Mouse (Mus musculus): ENCODE data around the gene Map3k14. TPM values are rescaled to one million over a fixed set of nuclear protein-coding genes. Genes with fewer than 3 reads are reported as not detected.

Gene Map3k14
- polyA plus RNA-seq, 1 experiment from 2014 or later = 3.8 TPM

DNA sequence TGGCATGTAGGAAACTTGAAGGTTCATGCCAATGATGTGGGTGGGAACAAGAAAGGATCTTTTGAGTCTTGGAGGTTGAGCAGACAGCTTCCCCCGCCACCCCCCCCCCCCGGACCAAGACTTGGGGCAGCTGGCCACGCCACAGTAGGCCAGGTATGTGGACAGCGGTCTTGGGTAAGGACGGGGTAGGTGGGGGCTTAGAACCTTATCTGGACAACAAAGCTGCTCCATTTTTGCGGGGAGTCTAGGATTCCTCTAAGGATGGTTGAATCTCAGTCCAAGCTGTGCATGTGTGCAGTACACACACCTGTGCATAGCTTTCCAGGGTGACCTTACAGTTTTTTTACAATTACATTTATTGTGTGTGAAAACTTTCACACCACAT is 48.8 kb downstream of the Map3k14 start:
- no peaks in the 10 kb centered on the region for H3K27me3 ChIP-seq (ENCODE audit: control insufficient read depth, insufficient read depth, low read length)
- peak overlapping the region; percentile 92 for H3K4me2 ChIP-seq (ENCODE audit: low read depth, low read length, severe bottlenecking)
- WGBS = 11% methylated on average over 6 of the region's 6 CpGs
- H3K4me1 ChIP-seq (replicated peaks; ENCODE audit: control insufficient read depth, insufficient read depth, low read length) = 0 out of 2 replicates have a peak, but pooled peaks cover 2% of the 10 kb centered on the region
- no peaks in the 10 kb centered on the region for H3K9me3 ChIP-seq (ENCODE audit: control insufficient read depth, low read length)
- peak overlapping the region; percentile 58 for H3K9ac ChIP-seq (ENCODE audit: low read length)
- peaks cover 6% of the 10 kb centered on the region for H3K36me3 ChIP-seq (ENCODE audit: control insufficient read depth, insufficient read depth, low read length)
- no peak for DNase-seq (ENCODE audit: low spot score)
- peak; percentile 55; the same call in 1 of the 2 replicates for ATAC-seq (replicated peaks; ENCODE audit: low FRiP score)
- H3K27ac ChIP-seq (ENCODE audit: low read depth, low read length) = no peak overlapping the region
- H3K4me3 ChIP-seq (ENCODE audit: low read depth, low read length) = peak overlapping the region; percentile 28

DNA sequence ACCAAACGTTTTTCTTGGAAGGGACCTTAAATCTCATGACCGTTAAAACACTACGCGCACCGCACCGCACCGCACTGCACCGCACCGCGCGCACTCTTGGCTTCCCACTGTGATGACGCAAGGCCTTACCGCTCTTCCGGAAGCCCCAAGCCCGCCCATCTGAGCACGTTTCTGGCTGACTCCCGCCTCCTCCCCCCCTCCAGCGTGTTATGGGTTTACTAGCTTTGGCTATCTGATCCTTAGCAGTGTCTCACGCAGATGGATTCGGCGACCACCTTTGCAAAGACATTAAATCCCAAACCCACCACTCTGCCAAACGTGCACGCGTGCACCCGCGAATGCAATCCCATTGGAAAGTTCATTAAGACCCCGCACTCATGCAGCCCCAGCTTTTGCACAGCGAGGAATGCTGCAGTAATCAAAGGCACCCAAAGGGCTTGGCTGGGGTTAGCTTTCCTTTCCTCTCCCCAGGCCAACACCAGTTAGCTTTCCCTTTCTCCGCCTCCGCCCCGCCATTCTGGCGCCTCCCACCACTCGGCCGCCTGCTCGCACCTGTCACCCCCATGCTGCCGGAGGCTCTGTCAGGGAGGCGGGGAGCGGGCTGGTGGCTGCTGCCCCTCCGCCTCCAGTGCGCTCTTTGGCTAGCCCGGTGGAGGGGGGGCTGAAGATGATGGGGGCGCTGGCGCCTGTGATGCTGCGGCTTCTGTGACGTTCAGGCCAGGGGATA is 49.3 kb downstream of the Map3k14 start, which contains the start of gene Spata32:
Gene Spata32, minus strand, starts transcription at position 643 of the 727 bp plus-strand sequence.
- ATAC-seq (replicated peaks; ENCODE audit: low FRiP score) (peak; percentile 79), DNase-seq (ENCODE audit: low spot score) (peak; percentile 80)
- Histone ChIP-seq H3K9ac (ENCODE audit: low read length) (peak within 1 kb of the TSS; percentile 58), H3K36me3 (ENCODE audit: control insufficient read depth, insufficient read depth, low read length) (peaks cover 6% of the 10 kb centered on the region; the same call in 1 of the 2 replicates), H3K27ac (ENCODE audit: low read depth, low read length) (no peak within 1 kb of the TSS), H3K9me3 (ENCODE audit: control insufficient read depth, low read length) (no peaks in the 10 kb centered on the region), H3K4me1 (replicated peaks; ENCODE audit: control insufficient read depth, insufficient read depth, low read length) (0 out of 2 replicates have a peak, but pooled peaks cover 2% of the 10 kb centered on the region), H3K4me3 (ENCODE audit: low read depth, low read length) (peak within 1 kb of the TSS; percentile 28), H3K4me2 (ENCODE audit: low read depth, low read length, severe bottlenecking) (peak within 1 kb of the TSS; percentile 92), H3K27me3 (ENCODE audit: control insufficient read depth, insufficient read depth, low read length) (no peaks in the 10 kb centered on the region)
- WGBS = under 1% methylated on average over 45 of the region's 45 CpGs

DNA sequence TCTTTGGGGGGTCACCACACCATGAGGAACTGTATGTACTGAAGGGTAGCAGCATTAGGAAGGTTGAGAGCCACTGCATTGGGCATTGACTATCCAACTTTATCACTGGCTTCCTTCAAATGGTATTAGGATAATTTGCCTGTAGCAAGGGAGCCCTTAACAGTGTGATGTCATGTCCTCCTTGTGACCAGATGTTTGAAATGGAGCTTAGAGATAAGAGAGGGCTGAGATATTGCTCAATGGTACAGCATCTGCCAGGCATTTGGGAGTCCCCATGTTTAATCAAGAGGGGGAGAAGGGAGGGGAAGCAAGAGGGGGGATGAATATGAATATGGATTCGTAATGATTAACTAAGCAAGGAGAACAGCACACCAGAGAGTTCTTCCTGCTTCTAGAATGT is 51.9 kb downstream of the Map3k14 start:
- Histone ChIP-seq H3K9me3 (ENCODE audit: control insufficient read depth, low read length) (no peaks in the 10 kb centered on the region), H3K27me3 (ENCODE audit: control insufficient read depth, insufficient read depth, low read length) (no peaks in the 10 kb centered on the region), H3K27ac (ENCODE audit: low read depth, low read length) (no peak overlapping the region), H3K4me1 (replicated peaks; ENCODE audit: control insufficient read depth, insufficient read depth, low read length) (0 out of 2 replicates have a peak, but pooled peaks cover 2% of the 10 kb centered on the region), H3K4me3 (ENCODE audit: low read depth, low read length) (no peak overlapping the region), H3K9ac (ENCODE audit: low read length) (no peak overlapping the region), H3K4me2 (ENCODE audit: low read depth, low read length, severe bottlenecking) (no peak overlapping the region), H3K36me3 (ENCODE audit: control insufficient read depth, insufficient read depth, low read length) (no peaks in the 10 kb centered on the region)
- no peak for ATAC-seq (replicated peaks; ENCODE audit: low FRiP score)
- no peak for DNase-seq (ENCODE audit: low spot score)
- WGBS = 82% methylated on average over 1 of the region's 1 CpGs

DNA sequence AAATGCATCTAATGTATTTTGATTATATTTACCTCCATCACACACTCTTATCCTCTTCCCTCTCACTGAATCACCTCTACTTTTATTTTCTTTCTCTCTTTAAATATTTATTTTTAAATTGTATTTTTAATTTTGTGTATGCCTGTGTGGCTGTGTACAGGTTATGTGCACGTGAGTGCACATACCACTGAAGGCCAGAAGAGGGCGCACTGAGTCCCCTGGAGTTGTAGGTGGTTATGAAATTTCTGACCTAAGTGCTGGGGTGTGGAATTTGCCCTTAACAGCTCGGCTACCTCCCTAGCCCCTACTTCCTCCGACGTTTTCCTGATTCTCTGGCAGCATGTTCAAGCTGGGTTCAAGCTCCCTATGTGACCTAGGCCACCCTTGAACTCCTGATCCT is 53.6 kb downstream of the Map3k14 start:
- Histone ChIP-seq H3K27me3 (ENCODE audit: control insufficient read depth, insufficient read depth, low read length) (no peaks in the 10 kb centered on the region), H3K36me3 (ENCODE audit: control insufficient read depth, insufficient read depth, low read length) (no peaks in the 10 kb centered on the region), H3K4me2 (ENCODE audit: low read depth, low read length, severe bottlenecking) (no peak overlapping the region), H3K27ac (ENCODE audit: low read depth, low read length) (no peak overlapping the region), H3K9me3 (ENCODE audit: control insufficient read depth, low read length) (no peaks in the 10 kb centered on the region), H3K4me3 (ENCODE audit: low read depth, low read length) (no peak overlapping the region), H3K9ac (ENCODE audit: low read length) (no peak overlapping the region), H3K4me1 (replicated peaks; ENCODE audit: control insufficient read depth, insufficient read depth, low read length) (0 out of 2 replicates have a peak, but pooled peaks cover 2% of the 10 kb centered on the region)
- no peak for DNase-seq (ENCODE audit: low spot score)
- ATAC-seq (replicated peaks; ENCODE audit: low FRiP score) = no peak
- 88% methylated on average over 5 of the region's 5 CpGs for WGBS

DNA sequence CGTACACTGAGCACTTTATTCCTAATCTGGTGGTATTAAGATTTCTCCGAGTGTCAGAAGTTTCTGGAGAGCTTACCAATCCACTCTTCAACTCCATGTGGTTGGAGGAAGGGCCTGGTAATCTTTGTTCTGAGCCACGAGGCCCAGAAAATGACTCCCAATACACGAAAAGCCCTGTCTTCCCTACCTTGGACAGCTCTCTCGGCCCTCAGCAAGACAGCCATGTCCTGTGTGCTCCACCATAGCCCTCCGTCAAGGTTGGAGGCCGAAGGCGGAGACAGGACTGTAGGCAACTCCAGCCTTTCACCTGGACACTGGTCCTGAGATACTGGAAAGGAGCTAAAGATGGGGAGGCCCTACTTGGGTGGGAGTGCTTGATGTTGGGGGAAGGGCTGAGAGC is 57.0 kb downstream of the Map3k14 start:
- no peaks in the 10 kb centered on the region for H3K9me3 ChIP-seq (ENCODE audit: control insufficient read depth, low read length)
- 75% methylated on average over 8 of the region's 8 CpGs for WGBS
- H3K36me3 ChIP-seq (ENCODE audit: control insufficient read depth, insufficient read depth, low read length) = no peaks in the 10 kb centered on the region
- no peaks in the 10 kb centered on the region for H3K4me1 ChIP-seq (replicated peaks; ENCODE audit: control insufficient read depth, insufficient read depth, low read length)
- ATAC-seq (replicated peaks; ENCODE audit: low FRiP score) = no peak
- no peak overlapping the region for H3K27ac ChIP-seq (ENCODE audit: low read depth, low read length)
- H3K4me2 ChIP-seq (ENCODE audit: low read depth, low read length, severe bottlenecking) = no peak overlapping the region
- DNase-seq (ENCODE audit: low spot score) = no peak
- H3K4me3 ChIP-seq (ENCODE audit: low read depth, low read length) = no peak overlapping the region
- no peaks in the 10 kb centered on the region for H3K27me3 ChIP-seq (ENCODE audit: control insufficient read depth, insufficient read depth, low read length)
- H3K9ac ChIP-seq (ENCODE audit: low read length) = no peak overlapping the region

DNA sequence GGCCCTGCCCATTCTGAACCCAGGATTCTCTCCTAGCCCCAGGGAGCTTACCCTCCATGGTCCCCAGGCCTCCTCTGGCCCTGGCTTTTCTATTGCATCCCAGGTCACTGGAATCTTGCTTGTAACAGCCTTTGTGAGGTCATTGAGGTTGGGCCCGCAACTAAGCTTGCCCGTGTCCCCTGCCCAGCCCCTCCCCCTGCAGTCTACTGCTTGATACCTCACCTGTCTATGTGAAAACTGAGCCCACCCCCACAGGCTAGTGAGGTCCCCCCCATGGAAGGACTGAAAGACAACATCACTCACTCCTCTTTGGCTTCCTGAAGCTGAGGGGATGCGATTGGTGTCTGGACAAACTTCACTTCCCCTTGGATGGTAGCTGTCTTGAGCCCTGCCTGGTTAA is 58.8 kb downstream of the Map3k14 start, which contains the start of gene 1700023F06Rik:
Gene 1700023F06Rik, minus strand, starts transcription at position 101 of the 400 bp plus-strand sequence.
- H3K4me1 ChIP-seq (replicated peaks; ENCODE audit: control insufficient read depth, insufficient read depth, low read length) = no peaks in the 10 kb centered on the region
- WGBS = 94% methylated on average over 3 of the region's 3 CpGs
- no peak within 1 kb of the TSS for H3K4me2 ChIP-seq (ENCODE audit: low read depth, low read length, severe bottlenecking)
- H3K36me3 ChIP-seq (ENCODE audit: control insufficient read depth, insufficient read depth, low read length) = no peaks in the 10 kb centered on the region
- ATAC-seq (replicated peaks; ENCODE audit: low FRiP score) (no peak), DNase-seq (ENCODE audit: low spot score) (no peak)
- H3K4me3 ChIP-seq (ENCODE audit: low read depth, low read length) = no peak within 1 kb of the TSS
- H3K27me3 ChIP-seq (ENCODE audit: control insufficient read depth, insufficient read depth, low read length) = no peaks in the 10 kb centered on the region
- no peak within 1 kb of the TSS for H3K27ac ChIP-seq (ENCODE audit: low read depth, low read length)
- H3K9ac ChIP-seq (ENCODE audit: low read length) = no peak within 1 kb of the TSS
- no peaks in the 10 kb centered on the region for H3K9me3 ChIP-seq (ENCODE audit: control insufficient read depth, low read length)

DNA sequence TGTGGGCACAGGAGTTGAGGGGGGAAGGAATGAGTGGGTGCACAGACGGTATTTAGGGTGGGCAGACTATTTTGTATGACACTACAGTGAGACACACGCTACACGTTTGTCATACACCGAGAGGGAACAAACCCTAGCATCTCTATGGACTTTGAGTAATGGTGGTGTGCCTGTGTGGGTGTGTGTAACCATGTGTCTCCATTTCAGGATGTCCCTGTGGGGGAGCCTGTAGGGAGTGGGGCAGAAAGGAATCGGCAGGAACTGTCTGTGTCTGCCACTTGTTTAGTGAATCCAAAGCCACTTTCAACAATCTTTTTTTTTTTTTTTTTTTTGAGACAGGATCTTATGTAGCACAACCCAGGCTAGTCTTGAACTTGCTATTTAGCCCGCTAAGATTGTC is 61.1 kb downstream of the Map3k14 start:
- DNase-seq (ENCODE audit: low spot score) (no peak), ATAC-seq (replicated peaks; ENCODE audit: low FRiP score) (no peak)
- no peak overlapping the region for H3K4me2 ChIP-seq (ENCODE audit: low read depth, low read length, severe bottlenecking)
- no peaks in the 10 kb centered on the region for H3K9me3 ChIP-seq (ENCODE audit: control insufficient read depth, low read length)
- no peaks in the 10 kb centered on the region for H3K27me3 ChIP-seq (ENCODE audit: control insufficient read depth, insufficient read depth, low read length)
- H3K27ac ChIP-seq (ENCODE audit: low read depth, low read length) = no peak overlapping the region
- no peak overlapping the region for H3K4me3 ChIP-seq (ENCODE audit: low read depth, low read length)
- H3K9ac ChIP-seq (ENCODE audit: low read length) = no peak overlapping the region
- H3K36me3 ChIP-seq (ENCODE audit: control insufficient read depth, insufficient read depth, low read length) = no peaks in the 10 kb centered on the region
- no peaks in the 10 kb centered on the region for H3K4me1 ChIP-seq (replicated peaks; ENCODE audit: control insufficient read depth, insufficient read depth, low read length)
- WGBS = 90% methylated on average over 6 of the region's 6 CpGs

DNA sequence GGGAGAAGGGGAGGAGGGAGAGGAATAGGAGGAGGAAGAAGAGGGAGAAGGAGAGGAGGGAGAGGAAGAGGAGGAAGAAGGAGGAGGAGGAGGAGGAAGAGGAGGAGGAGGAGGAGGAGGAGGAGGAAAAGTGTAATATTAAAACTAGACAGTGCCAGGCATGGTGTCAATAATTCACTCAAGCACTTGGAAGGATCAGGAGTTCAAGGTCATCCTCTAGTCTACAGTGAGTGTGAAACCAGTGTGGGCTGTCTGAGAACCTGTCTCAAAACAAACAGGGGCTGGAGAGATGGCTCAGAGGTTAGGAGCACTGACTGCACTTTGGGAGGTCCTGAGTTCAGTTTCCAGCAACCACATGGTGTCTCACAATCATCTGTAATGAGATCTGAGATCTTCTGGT is 64.9 kb downstream of the Map3k14 start:
- Histone ChIP-seq H3K4me1 (replicated peaks; ENCODE audit: control insufficient read depth, insufficient read depth, low read length) (peaks cover 5% of the 10 kb centered on the region; the same call in 1 of the 2 replicates), H3K36me3 (ENCODE audit: control insufficient read depth, insufficient read depth, low read length) (no peaks in the 10 kb centered on the region), H3K9ac (ENCODE audit: low read length) (no peak overlapping the region), H3K9me3 (ENCODE audit: control insufficient read depth, low read length) (no peaks in the 10 kb centered on the region), H3K27ac (ENCODE audit: low read depth, low read length) (no peak overlapping the region), H3K27me3 (ENCODE audit: control insufficient read depth, insufficient read depth, low read length) (peaks cover 36% of the 10 kb centered on the region), H3K4me2 (ENCODE audit: low read depth, low read length, severe bottlenecking) (no peak overlapping the region), H3K4me3 (ENCODE audit: low read depth, low read length) (no peak overlapping the region)
- ATAC-seq (replicated peaks; ENCODE audit: low FRiP score) (no peak), DNase-seq (ENCODE audit: low spot score) (no peak)

DNA sequence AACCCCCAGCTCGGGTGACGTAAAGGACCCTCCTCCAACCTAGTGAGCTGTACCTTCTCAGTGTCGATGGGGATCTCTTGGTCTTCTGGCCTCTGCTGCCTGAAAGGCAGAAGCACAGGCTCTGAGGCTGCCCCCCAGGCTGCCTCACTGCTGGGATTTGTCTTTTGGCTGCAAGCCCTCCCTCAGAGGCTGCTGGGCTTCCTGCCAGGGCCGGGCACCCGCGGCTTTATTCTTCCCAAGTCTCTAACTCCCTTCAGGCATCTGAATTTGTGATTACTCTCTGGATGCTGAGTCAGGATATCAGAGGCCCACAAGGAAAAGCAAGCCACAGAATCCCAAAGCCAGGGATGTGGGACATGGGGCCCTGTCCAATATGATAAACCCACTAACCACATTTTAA is 65.6 kb downstream of the Map3k14 start:
- peaks cover 5% of the 10 kb centered on the region; the same call in 1 of the 2 replicates for H3K4me1 ChIP-seq (replicated peaks; ENCODE audit: control insufficient read depth, insufficient read depth, low read length)
- H3K9ac ChIP-seq (ENCODE audit: low read length) = no peak overlapping the region
- H3K9me3 ChIP-seq (ENCODE audit: control insufficient read depth, low read length) = no peaks in the 10 kb centered on the region
- H3K4me2 ChIP-seq (ENCODE audit: low read depth, low read length, severe bottlenecking) = no peak overlapping the region
- peaks cover 40% of the 10 kb centered on the region for H3K27me3 ChIP-seq (ENCODE audit: control insufficient read depth, insufficient read depth, low read length)
- H3K27ac ChIP-seq (ENCODE audit: low read depth, low read length) = no peak overlapping the region
- WGBS = 28% methylated on average over 6 of the region's 6 CpGs
- no peak overlapping the region for H3K4me3 ChIP-seq (ENCODE audit: low read depth, low read length)
- no peaks in the 10 kb centered on the region for H3K36me3 ChIP-seq (ENCODE audit: control insufficient read depth, insufficient read depth, low read length)
- DNase-seq (ENCODE audit: low spot score) (no peak), ATAC-seq (replicated peaks; ENCODE audit: low FRiP score) (no peak)

Data from forebrain, embryonic 11.5 days (tissue).